Mouse (Mus musculus) ES-E14 (cell line): ENCODE results near the gene Ecel1.

Experiments
- MAFK ChIP-seq: IDR thresholded peaks from 2 replicates; pipeline ENCODE4 v1.6.1; 2014; ENCODE audit warnings: mild to moderate bottlenecking, low read depth, low read length, inconsistent platforms; ENCODE audit not compliant: insufficient read depth
- ZNF384 ChIP-seq: IDR thresholded peaks from 2 replicates; pipeline ENCODE4 v1.6.1; 2012; ENCODE audit warnings: low read depth, low read length, inconsistent platforms

- no peak for TF ChIP-seq ZNF384
- no peak for TF ChIP-seq MAFK
Measured at GRCm38 (mm10) chr1:87101411-87101810, 54.9 kb downstream of the Ecel1 start, which contains the start of gene Alpi.
